Mouse (Mus musculus) retina, postnatal 7 days (tissue): ENCODE results near the gene Iqcf1.

Experiments
- DNase-seq: peaks from one replicate; pipeline ENCODE4 v3.0.0-alpha.2; 2012; ENCODE audit warnings: low read depth, low spot score

The Iqcf1 gene

GRCm38 (mm10) chr9:106499667-106500066 lies at the start of gene Iqcf1:
Gene Iqcf1, plus strand, starts transcription at chr9:106499967.
- DNase-seq, result no peak

GRCm38 (mm10) chr9:106450661-106451060 lies 49.1 kb upstream of the Iqcf1 start:
- DNase-seq, result no peak

- no peak for DNase-seq
Observed at GRCm38 (mm10) chr9:106451298-106451697, 48.5 kb upstream of the Iqcf1 start.

GRCm38 (mm10) chr9:106451899-106452298 lies 47.9 kb upstream of the Iqcf1 start:
- no peak for DNase-seq

GRCm38 (mm10) chr9:106452351-106452750 lies 47.4 kb upstream of the Iqcf1 start:
- DNase-seq, result no peak

GRCm38 (mm10) chr9:106452821-106453220 lies 46.9 kb upstream of the Iqcf1 start:
- no peak for DNase-seq

- no peak for DNase-seq
Observed at GRCm38 (mm10) chr9:106453271-106454070, 46.3 kb upstream of the Iqcf1 start, which contains the start of gene Pcbp4. Gene Pcbp4, plus strand, starts transcription at chr9:106453291.

- no peak for DNase-seq
Observed at GRCm38 (mm10) chr9:106454071-106454761, 45.6 kb upstream of the Iqcf1 start.

- DNase-seq, result no peak
Observed at GRCm38 (mm10) chr9:106454888-106455681, 44.7 kb upstream of the Iqcf1 start.

- DNase-seq, result peak; percentile 78
Observed at GRCm38 (mm10) chr9:106456325-106457162, 43.2 kb upstream of the Iqcf1 start.

- no peak for DNase-seq
Observed at GRCm38 (mm10) chr9:106457163-106457559, 42.6 kb upstream of the Iqcf1 start.

- no peak for DNase-seq
Observed at GRCm38 (mm10) chr9:106457920-106458319, 41.8 kb upstream of the Iqcf1 start.

GRCm38 (mm10) chr9:106459946-106460345 lies 39.8 kb upstream of the Iqcf1 start:
- no peak for DNase-seq

- DNase-seq, result no peak
Observed at GRCm38 (mm10) chr9:106460401-106461025, 39.3 kb upstream of the Iqcf1 start.

GRCm38 (mm10) chr9:106461026-106461415 lies 38.7 kb upstream of the Iqcf1 start:
- no peak for DNase-seq

- DNase-seq, result no peak
Observed at GRCm38 (mm10) chr9:106461641-106462429, 37.9 kb upstream of the Iqcf1 start.

- no peak for DNase-seq
Observed at GRCm38 (mm10) chr9:106462430-106462800, 37.4 kb upstream of the Iqcf1 start.

GRCm38 (mm10) chr9:106463122-106464063 lies 36.4 kb upstream of the Iqcf1 start:
- DNase-seq, result no peak
